Comparison of ENCODE assay signal across 7 mouse cellular contexts in genomic region chr1:146801821-146802220, GRCm38 (mm10).
"Had no signal": no experiment of that assay in that cellular context is flagged by ENCODE, and none has a peak within 500 bp of the region (broad histone marks: within the 10 kb centered on the region; RNA-seq: fewer than 3 reads in every experiment).

No protein-coding gene starts in this region.

- DNase-seq: lung, adult 2 months; lung, postnatal 14 days; lung, postnatal 36 days; right cerebral cortex, postnatal 14 days; thymus, adult 2 months; thymus, postnatal 25 days; thymus, postnatal 4 days had no signal
